Mouse (Mus musculus): Measurements from ENCODE around the gene Scn4a. TPM values are rescaled to one million over a fixed set of nuclear protein-coding genes. Genes with fewer than 3 reads are reported as not detected.

The Scn4a gene
- polyA plus RNA-seq, 1 experiment: not detected

DNA sequence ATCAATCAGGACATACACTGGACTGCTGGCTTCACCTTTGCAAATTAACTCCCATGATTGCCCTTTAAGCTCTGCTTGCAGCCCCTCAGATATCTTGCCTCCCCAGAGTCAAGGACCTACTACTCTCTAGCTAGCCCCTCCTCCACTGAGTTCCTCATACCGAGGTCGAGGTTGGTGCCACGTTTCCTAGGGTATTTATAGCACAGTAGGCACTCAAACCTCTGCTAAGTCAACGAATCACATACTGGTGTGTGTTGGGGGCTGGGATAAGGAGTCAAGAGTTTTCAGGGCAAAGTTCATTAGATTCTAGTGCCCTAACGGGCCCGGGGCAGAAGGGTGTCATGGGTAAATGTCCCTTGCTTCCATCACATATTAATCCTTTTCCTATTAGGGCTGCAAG, 24.0 kb downstream of the Scn4a start:
- no peak for TF ChIP-seq POLR2A (IDR thresholded peaks at IDR 0.05; ENCODE audit: insufficient read depth, low read depth, low read length)
- no peak for TF ChIP-seq CTCF (IDR thresholded peaks at IDR 0.05; ENCODE audit: insufficient read depth, low read depth, low read length)
- Histone ChIP-seq H3K4me1 (ENCODE audit: control insufficient read depth, insufficient read depth, low read length) (peaks cover 5% of the 10 kb centered on the region; the same call in 1 of the 2 replicates), H3K27ac (ENCODE audit: insufficient read depth, low read depth, low read length) (no peak overlapping the region), H3K4me3 (ENCODE audit: insufficient read depth, low read depth, low read length) (no peak overlapping the region)
- 56% methylated on average over 6 of the region's 6 CpGs for WGBS

DNA sequence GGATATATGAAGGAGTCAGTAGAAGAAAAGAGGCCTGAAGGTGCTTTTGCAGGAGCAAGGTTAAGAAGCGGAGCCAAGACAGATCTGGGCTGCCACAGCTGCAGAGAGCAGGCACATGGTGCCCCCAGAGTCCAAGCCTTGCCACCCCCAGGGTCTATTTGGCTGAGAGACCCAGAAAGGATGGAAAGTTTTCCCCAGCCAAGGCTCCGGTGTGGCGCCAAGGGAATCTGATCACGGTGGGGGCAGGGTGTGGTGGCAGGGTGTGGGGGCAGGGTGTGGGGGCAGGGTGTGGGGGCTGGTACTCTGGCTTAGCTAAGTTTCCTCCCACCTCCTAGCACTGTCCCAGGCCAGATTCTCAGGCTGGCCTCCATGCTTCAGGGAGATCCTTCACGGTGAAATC, 24.6 kb downstream of the Scn4a start:
- H3K4me3 ChIP-seq (ENCODE audit: insufficient read depth, low read depth, low read length): no peak overlapping the region
- 51% methylated on average over 5 of the region's 5 CpGs for WGBS
- TF ChIP-seq CTCF (IDR thresholded peaks at IDR 0.05; ENCODE audit: insufficient read depth, low read depth, low read length) (no peak), POLR2A (IDR thresholded peaks at IDR 0.05; ENCODE audit: insufficient read depth, low read depth, low read length) (no peak)
- H3K4me1 ChIP-seq (ENCODE audit: control insufficient read depth, insufficient read depth, low read length): peaks cover 5% of the 10 kb centered on the region; the same call in 1 of the 2 replicates
- no peak overlapping the region for H3K27ac ChIP-seq (ENCODE audit: insufficient read depth, low read depth, low read length)

DNA sequence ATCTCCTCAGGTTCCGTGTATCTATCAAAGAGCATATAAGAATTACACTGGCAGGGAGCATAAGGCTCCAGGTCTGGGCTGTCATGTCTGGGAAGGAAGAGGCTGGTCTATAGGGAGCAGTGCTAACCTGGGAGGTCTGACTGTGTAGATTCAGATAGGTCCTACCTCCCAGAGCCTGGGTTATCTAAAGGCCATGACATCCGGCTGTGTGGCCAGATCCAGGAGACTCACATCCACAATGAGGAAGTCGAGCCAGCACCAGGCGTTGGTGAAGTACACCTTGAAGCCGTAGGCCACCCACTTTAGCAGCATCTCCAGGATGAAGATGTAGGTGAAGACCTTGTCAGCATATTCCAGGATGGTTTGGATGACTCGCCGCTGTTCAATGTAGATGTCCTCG, 26.6 kb downstream of the Scn4a start:
- 91% methylated on average over 8 of the region's 8 CpGs for WGBS
- Histone ChIP-seq H3K4me3 (ENCODE audit: insufficient read depth, low read depth, low read length) (no peak overlapping the region), H3K27ac (ENCODE audit: insufficient read depth, low read depth, low read length) (no peak overlapping the region), H3K4me1 (ENCODE audit: control insufficient read depth, insufficient read depth, low read length) (no peaks in the 10 kb centered on the region)
- TF ChIP-seq CTCF (IDR thresholded peaks at IDR 0.05; ENCODE audit: insufficient read depth, low read depth, low read length): no peak
- no peak for TF ChIP-seq POLR2A (IDR thresholded peaks at IDR 0.05; ENCODE audit: insufficient read depth, low read depth, low read length)

DNA sequence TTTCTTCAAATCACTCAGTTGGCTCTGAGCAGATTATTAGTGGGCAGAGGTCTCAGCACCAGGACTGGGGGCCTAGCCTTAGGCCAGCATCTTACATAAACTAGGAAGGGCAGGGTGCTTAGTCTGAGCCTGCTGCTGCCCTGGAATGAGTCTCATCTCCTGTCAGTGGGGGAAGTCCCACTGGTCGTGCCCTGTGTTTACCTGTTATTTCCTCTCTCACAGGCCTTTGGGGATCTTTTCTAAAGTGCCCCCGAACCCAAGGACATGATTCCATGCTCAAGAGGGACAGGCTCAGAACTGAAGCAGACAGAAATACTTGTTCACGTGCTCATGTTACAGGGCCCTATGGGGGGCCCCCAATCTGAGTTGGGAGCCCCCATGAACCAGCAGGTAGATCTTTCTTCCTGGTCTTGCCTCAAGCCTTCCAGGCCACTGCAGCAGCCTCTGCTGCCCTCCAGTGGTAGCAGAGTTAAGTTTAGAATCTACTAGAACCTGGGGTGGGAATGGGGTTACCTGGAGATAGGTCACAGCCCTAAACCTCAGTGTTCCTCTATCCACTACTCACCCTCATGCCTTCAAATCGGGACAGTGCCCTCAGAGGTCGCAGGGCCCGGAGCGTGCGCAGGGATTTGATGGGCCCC, 27.4 kb downstream of the Scn4a start:
- WGBS: 73% methylated on average over 8 of the region's 8 CpGs
- Histone ChIP-seq H3K4me1 (ENCODE audit: control insufficient read depth, insufficient read depth, low read length) (no peaks in the 10 kb centered on the region), H3K27ac (ENCODE audit: insufficient read depth, low read depth, low read length) (no peak overlapping the region), H3K4me3 (ENCODE audit: insufficient read depth, low read depth, low read length) (no peak overlapping the region)
- TF ChIP-seq POLR2A (IDR thresholded peaks at IDR 0.05; ENCODE audit: insufficient read depth, low read depth, low read length) (no peak), CTCF (IDR thresholded peaks at IDR 0.05; ENCODE audit: insufficient read depth, low read depth, low read length) (peak; percentile 19; the same call in 1 of the 2 replicates)

DNA sequence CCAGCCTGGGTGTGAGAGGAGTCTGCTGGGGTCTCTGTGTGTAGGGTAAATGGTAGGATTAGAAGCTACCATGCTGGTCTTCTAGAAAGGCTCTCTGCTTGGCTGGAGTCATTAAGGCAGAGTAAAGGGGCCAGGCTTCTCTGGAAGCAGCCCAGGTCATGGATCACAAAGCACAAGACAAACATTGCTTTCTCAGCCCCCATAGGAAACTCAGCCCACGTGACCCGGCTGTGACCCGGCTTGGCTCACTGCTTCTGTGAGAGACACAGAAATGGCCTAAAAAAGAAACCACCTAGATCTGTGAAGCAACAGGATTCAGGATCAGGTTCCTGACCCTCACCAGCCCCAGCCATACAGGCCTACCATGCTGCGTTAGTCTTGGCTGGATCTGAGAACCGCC, 28.2 kb downstream of the Scn4a start:
- no peak for TF ChIP-seq CTCF (IDR thresholded peaks at IDR 0.05; ENCODE audit: insufficient read depth, low read depth, low read length)
- TF ChIP-seq POLR2A (IDR thresholded peaks at IDR 0.05; ENCODE audit: insufficient read depth, low read depth, low read length): no peak
- Histone ChIP-seq H3K27ac (ENCODE audit: insufficient read depth, low read depth, low read length) (no peak overlapping the region), H3K4me3 (ENCODE audit: insufficient read depth, low read depth, low read length) (no peak overlapping the region), H3K4me1 (ENCODE audit: control insufficient read depth, insufficient read depth, low read length) (no peaks in the 10 kb centered on the region)
- WGBS: 71% methylated on average over 5 of the region's 5 CpGs

DNA sequence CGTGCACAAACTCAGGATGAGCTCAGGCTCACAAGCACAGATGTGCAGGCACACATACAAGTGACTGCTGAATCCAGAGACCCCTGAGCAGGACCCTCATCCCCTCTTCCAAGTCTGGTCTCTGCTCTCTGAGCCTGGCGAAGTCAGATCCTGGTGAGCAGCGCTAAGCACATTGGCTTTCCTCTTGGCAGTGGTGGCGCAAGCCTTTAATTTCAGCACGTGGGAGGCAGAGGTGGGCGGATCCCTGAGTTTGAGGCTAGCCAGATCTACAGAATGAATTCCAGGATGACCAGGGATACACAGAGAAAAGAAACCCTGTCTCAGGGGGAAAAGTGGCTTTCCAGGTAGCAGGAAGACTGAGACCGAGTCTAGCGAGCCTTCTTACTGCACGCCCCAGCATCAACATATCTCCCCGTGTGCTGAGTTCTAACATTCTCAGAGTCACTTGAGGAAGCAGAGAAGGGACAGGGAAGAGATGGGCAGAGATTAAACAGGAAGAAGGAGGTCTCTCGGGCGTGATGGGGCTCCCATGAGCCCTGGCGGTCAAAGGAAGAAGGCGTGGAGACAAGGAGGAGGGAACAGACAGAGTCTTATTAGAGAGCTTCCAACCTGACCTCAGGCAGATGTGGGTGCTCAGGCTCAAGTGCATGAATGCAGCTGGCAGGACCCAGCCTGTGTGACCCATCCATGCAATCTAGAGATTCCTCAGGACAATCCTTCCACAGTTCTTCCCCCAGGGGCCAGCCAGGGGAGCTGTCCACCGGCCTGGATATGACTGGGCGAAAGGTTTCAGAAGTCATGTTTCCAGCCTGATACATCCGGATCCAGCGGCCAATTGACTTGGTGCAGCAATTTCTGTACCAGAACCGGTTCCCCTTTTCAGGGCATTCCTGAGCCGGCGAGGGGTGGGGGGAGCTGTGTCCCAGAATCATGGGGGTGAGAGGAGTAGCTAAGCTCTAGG, 34.4 kb downstream of the Scn4a start:
- Histone ChIP-seq H3K4me1 (ENCODE audit: control insufficient read depth, insufficient read depth, low read length) (peaks cover 6% of the 10 kb centered on the region; the same call in 1 of the 2 replicates), H3K4me3 (ENCODE audit: insufficient read depth, low read depth, low read length) (no peak overlapping the region), H3K27ac (ENCODE audit: insufficient read depth, low read depth, low read length) (no peak overlapping the region)
- TF ChIP-seq CTCF (IDR thresholded peaks at IDR 0.05; ENCODE audit: insufficient read depth, low read depth, low read length): no peak
- TF ChIP-seq POLR2A (IDR thresholded peaks at IDR 0.05; ENCODE audit: insufficient read depth, low read depth, low read length): no peak
- 68% methylated on average over 21 of the region's 21 CpGs for WGBS

DNA sequence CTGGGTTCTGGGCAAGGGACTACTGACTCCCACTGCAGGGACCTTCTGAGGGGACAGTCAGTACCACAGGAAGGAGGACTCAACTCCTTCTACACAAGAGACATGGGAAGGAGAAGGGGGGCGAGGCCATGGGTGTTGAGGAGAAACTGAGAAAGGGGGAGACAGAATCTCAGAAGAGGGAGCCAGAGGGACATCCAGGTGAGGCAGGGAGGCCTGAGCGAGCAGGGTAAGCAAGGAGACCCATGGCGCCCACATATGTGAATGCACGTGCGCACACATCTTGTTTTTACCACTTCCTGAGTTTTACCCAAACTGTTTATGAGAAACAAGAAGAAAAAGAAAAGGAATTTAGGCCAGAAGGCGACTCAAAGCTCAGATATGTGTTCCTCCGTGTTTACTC, 35.3 kb downstream of the Scn4a start:
- no peak for TF ChIP-seq CTCF (IDR thresholded peaks at IDR 0.05; ENCODE audit: insufficient read depth, low read depth, low read length)
- no peak for TF ChIP-seq POLR2A (IDR thresholded peaks at IDR 0.05; ENCODE audit: insufficient read depth, low read depth, low read length)
- H3K27ac ChIP-seq (ENCODE audit: insufficient read depth, low read depth, low read length): no peak overlapping the region
- H3K4me3 ChIP-seq (ENCODE audit: insufficient read depth, low read depth, low read length): no peak overlapping the region
- peaks cover 6% of the 10 kb centered on the region; the same call in 1 of the 2 replicates for H3K4me1 ChIP-seq (ENCODE audit: control insufficient read depth, insufficient read depth, low read length)
- 82% methylated on average over 7 of the region's 7 CpGs for WGBS

DNA sequence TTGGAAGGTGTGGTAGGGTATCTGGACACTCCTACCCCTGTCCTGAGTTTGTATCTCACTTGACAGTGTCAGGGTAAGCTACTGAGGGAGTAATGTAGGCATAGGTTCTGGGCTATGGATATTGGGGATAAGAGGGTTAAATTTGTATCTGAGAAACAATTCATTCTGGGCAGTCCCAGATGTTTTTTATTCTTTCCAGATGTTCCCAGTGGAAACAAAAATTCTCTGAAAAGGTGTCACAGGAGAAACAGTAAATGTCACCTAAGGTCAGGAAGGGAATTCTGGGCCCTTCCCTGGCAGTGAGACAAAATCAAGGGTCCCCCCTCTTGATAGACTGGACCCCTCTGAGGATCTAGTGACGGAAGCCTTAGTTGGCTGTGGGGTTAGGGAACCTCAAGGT, 36.7 kb downstream of the Scn4a start:
- TF ChIP-seq POLR2A (IDR thresholded peaks at IDR 0.05; ENCODE audit: insufficient read depth, low read depth, low read length): no peak
- no peak for TF ChIP-seq CTCF (IDR thresholded peaks at IDR 0.05; ENCODE audit: insufficient read depth, low read depth, low read length)
- peaks cover 6% of the 10 kb centered on the region; the same call in 1 of the 2 replicates for H3K4me1 ChIP-seq (ENCODE audit: control insufficient read depth, insufficient read depth, low read length)
- 100% methylated on average over 1 of the region's 1 CpGs for WGBS
- H3K27ac ChIP-seq (ENCODE audit: insufficient read depth, low read depth, low read length): no peak overlapping the region
- no peak overlapping the region for H3K4me3 ChIP-seq (ENCODE audit: insufficient read depth, low read depth, low read length)

DNA sequence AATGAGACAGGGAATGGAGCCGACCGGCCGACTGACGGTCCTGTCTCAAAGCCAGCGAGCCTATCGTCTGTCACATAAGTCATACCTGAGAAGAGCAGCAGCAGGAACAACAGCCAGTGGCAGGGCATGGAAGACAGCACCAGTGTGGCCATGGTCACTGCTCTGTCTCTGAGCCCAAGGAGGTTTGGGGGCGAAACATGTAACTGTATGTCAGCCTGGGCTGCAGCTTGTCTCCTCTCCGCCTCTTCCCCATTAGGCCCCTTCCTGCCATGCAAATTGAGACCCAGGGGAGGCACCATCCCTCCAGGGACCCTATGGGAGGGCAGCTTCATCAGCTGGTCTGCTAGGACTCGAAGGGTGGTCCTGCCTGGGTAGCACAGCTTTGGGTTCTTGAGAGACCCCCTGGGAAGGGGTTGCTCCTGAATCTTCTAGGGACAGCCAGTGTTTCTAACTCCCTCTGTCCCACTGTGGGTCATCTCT, 38.7 kb downstream of the Scn4a start, which contains the start of gene Cd79b:
TSS of gene Cd79b (minus strand) at position 430 of the 480 bp plus-strand sequence.
- H3K4me3 ChIP-seq (ENCODE audit: insufficient read depth, low read depth, low read length): no peak within 1 kb of the TSS
- 85% methylated on average over 9 of the region's 9 CpGs for WGBS
- H3K27ac ChIP-seq (ENCODE audit: insufficient read depth, low read depth, low read length): no peak within 1 kb of the TSS
- no peak for TF ChIP-seq CTCF (IDR thresholded peaks at IDR 0.05; ENCODE audit: insufficient read depth, low read depth, low read length)
- TF ChIP-seq POLR2A (IDR thresholded peaks at IDR 0.05; ENCODE audit: insufficient read depth, low read depth, low read length): no peak
- peaks cover 6% of the 10 kb centered on the region; the same call in 1 of the 2 replicates for H3K4me1 ChIP-seq (ENCODE audit: control insufficient read depth, insufficient read depth, low read length)

All from olfactory bulb, adult 2 months (tissue).